Mouse (Mus musculus) CD4-positive naive resting alpha-beta T cell, adult 57 days (primary cell): ENCODE data around the gene Dad1. TPM values are rescaled to one million over a fixed set of nuclear protein-coding genes. Genes with fewer than 3 reads are reported as not detected.

Experiments used
- total RNA-seq: library from RNA; stranded (reverse); gene quantifications from one replicate; pipeline ENCODE4 v1.2.4, GENCODE M21; 2023

Gene Dad1
- 148 TPM for total RNA-seq

GRCm38 (mm10) chr14:54253741-54254291, at the start of gene Dad1, which contains the start of gene Abhd4:
TSS of gene Dad1 (minus strand) at chr14:54254104.
TSS of gene Abhd4 (plus strand) at chr14:54254188.

GRCm38 (mm10) chr14:54284839-54285238, 30.9 kb upstream of the Dad1 start, which contains the start of gene Olfr49:
TSS of gene Olfr49 (minus strand) at chr14:54284939.

Other genes with a start within 250 kb of the Dad1 start
- gene Abhd4, start 84 bp upstream of the Dad1 start, total RNA-seq = 7.9 TPM
- gene Olfr49, start 30.8 kb upstream of the Dad1 start, total RNA-seq = not detected
- gene Oxa1l, start 106.7 kb upstream of the Dad1 start, total RNA-seq = 79.1 TPM
- gene Slc7a7, start 163.7 kb upstream of the Dad1 start, total RNA-seq = 1.2 TPM
- gene Mrpl52, start 172.8 kb upstream of the Dad1 start, total RNA-seq = 71.9 TPM
- gene Mmp14, start 177.5 kb upstream of the Dad1 start, total RNA-seq = 2.3 TPM
- gene Lrp10, start 210.0 kb upstream of the Dad1 start, total RNA-seq = 157 TPM
- not detected for gene Rem2, start 222.0 kb upstream of the Dad1 start, total RNA-seq